Mouse (Mus musculus) G1E (cell line): ENCODE results near the gene Adcy2.

Experiments
- CTCF ChIP-seq: IDR thresholded peaks from 2 replicates; pipeline ENCODE4 v1.5.1; 2012; ENCODE audit warnings: low read depth, low read length, inconsistent platforms, mixed read lengths
- GATA1 ChIP-seq: IDR thresholded peaks from 2 replicates; pipeline ENCODE4 v1.6.1; 2012; ENCODE audit warnings: borderline replicate concordance, low read length, inconsistent platforms, mixed read lengths
- TAL1 ChIP-seq: conservative IDR thresholded peaks from 2 replicates; pipeline ENCODE4 v1.6.1; 2012; ENCODE audit warnings: low read depth, low read length, inconsistent platforms, mixed read lengths

GRCm38 (mm10) chr13:68684919-68685318, 314.4 kb downstream of the Adcy2 start:
- TF ChIP-seq CTCF: no peak
- TF ChIP-seq GATA1: no peak
- no peak for TF ChIP-seq TAL1
